Mouse (Mus musculus): ENCODE measurements around the gene Gm7714. TPM values are rescaled to one million over a fixed set of nuclear protein-coding genes. Genes with fewer than 3 reads are reported as not detected.

The Gm7714 gene
- not detected in 2 replicates for polyA plus RNA-seq (2021; fragmentation: Nextera tagmentation)
- long read RNA-seq, experiment 1, result 0 reads
- long read RNA-seq, experiment 2, result 0 reads

DNA sequence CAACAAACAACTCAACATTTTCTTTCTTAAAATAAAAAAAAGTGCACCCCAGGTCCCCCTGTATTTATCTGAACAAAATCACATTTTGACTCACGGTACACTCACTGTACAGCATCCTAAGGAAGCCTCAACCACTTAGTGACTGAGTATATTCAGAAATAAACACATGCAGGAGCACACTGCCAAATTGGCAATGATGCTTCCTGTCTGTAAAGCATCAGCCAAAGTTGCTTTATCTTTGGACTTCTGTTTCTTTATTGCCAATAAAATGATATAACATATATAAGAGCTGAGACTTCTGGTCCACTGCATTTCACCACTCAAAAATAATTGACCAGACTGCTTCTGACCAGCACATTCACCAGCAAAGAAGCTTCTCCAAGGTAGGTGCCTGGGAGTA, at the start of gene Gm7714:
TSS of gene Gm7714 (plus strand) at position 301 of the 400 bp plus-strand sequence.

DNA sequence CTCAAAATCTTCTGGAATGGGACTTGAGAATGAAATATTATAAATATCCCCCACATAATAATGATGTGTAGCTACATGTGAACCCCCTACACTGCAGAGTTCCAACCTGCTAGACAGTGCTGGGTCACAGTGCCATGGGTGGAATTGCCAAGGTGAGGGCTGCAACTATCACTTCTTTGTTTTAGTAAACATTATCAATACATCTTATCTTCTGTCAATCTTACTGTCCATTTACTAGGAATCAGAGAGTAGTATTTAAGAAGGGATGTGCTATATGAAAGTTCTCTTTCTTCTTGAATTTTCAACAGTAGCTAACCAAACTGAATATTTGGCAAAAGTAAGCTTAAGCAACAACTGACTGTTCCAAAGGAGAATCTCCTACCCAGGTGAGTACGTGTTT, 48.3 kb downstream of the Gm7714 start, which contains the start of gene Prol1:
TSS of gene Prol1 (plus strand) at position 301 of the 400 bp plus-strand sequence.

Other genes starting within 250 kb of the Gm7714 start
- gene Smr2, start 182.4 kb upstream of the Gm7714 start, polyA plus RNA-seq (2021; fragmentation: Nextera tagmentation), result not detected in 2 replicates
- gene Gm11116, start 157.4 kb upstream of the Gm7714 start, polyA plus RNA-seq (2021; fragmentation: Nextera tagmentation), result not detected in 2 replicates
- not detected in 2 replicates for gene Gm11115, start 114.8 kb upstream of the Gm7714 start, polyA plus RNA-seq (2021; fragmentation: Nextera tagmentation)
- gene Prol1, start 48.4 kb downstream of the Gm7714 start, polyA plus RNA-seq (2021; fragmentation: Nextera tagmentation), result not detected in 2 replicates
- gene Amtn, start 107.2 kb downstream of the Gm7714 start, polyA plus RNA-seq (2021; fragmentation: Nextera tagmentation), result not detected in 2 replicates
- gene Ambn, start 187.1 kb downstream of the Gm7714 start, polyA plus RNA-seq (2021; fragmentation: Nextera tagmentation), result not detected in 2 replicates
- not detected in 2 replicates for gene Enam, start 219.1 kb downstream of the Gm7714 start, polyA plus RNA-seq (2021; fragmentation: Nextera tagmentation)

All from left cerebral cortex, adult 6 months (tissue).